Mouse (Mus musculus): Measurements from ENCODE around the gene Ankrd13a. TPM values are rescaled to one million over a fixed set of nuclear protein-coding genes. Genes with fewer than 3 reads are reported as not detected.

The Ankrd13a gene
- polyA plus RNA-seq (2015; fragmentation: Nextera tagmentation; extraction: Ambion mirVana), result 34.9 and 48.3 TPM in 2 replicates

DNA sequence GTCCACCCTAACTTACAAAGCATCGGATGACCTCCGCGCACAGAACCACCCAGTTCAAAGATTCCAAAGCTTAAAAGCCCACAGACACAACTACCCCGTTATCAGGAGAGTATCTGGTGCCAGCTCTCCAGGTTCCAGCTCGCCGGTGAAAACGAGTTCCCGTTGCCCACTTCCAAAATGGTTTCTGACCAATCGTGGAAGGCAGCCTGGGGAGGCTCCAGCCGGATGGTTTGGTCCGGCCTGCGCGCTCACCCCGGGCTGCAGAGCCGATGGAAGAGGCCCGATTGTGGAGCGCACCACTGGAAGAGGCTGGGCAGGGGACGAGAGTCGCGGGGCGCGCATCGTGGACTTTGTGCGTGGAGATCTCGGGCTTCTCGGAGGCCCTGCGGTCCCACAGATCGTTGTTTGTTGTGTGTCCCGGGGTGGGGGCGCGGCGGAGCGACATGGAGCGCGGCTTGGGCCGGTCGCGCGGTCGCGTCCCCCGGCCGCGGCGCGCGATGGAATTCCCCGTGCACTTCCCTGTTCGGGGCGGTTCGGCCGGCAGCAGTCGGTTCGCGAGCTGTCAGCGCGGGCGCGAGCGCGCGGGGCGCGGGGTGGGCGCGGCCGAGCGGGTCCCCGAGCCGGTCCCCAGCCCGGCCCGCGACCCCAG is at the start of gene Ankrd13a:
TSS of gene Ankrd13a (plus strand) at position 275 of the 649 bp plus-strand sequence.
- ATAC-seq, result peak; percentile 89
- under 1% methylated on average over 69 of the region's 73 CpGs for WGBS
- peaks cover 67% of the 10 kb centered on the region for H3K4me1 ChIP-seq (replicated peaks)
- peak within 1 kb of the TSS; percentile 94 for H3K27ac ChIP-seq
- H3K4me3 ChIP-seq (replicated peaks), result peak within 1 kb of the TSS; percentile 99
- no peaks in the 10 kb centered on the region for H3K9me3 ChIP-seq
- H3K27me3 ChIP-seq, result no peaks in the 10 kb centered on the region
- peak within 1 kb of the TSS; percentile 98 for H3K9ac ChIP-seq (replicated peaks)
- H3K4me2 ChIP-seq (replicated peaks), result peak within 1 kb of the TSS; percentile 91
- no peaks in the 10 kb centered on the region for H3K36me3 ChIP-seq

DNA sequence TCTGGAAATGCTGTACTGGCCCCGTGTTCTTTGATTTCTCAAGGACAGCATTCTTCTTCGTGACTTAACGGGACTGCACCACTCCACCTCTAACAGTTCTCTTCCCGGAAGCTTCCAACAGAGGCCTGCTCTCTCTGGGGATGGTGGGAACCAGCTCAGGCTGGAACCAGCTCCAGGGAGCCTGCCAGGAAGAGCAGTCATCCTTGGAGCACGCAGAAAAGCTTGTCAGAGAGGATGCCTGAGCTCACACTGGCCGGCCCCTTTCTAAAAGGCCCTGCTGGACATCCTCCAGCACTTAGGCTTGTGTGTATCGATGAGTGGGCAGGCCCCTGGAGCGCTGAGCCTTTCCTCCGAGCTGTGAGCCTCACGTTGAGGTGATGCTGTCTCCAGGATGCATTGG is 46.3 kb upstream of the Ankrd13a start:
- H3K4me3 ChIP-seq (replicated peaks), result no peak overlapping the region
- H3K9me3 ChIP-seq, result no peaks in the 10 kb centered on the region
- no peak overlapping the region for H3K9ac ChIP-seq (replicated peaks)
- no peak for ATAC-seq
- peaks cover 77% of the 10 kb centered on the region for H3K36me3 ChIP-seq
- no peaks in the 10 kb centered on the region for H3K27me3 ChIP-seq
- H3K4me1 ChIP-seq (replicated peaks), result no peaks in the 10 kb centered on the region
- 88% methylated on average over 10 of the region's 10 CpGs for WGBS
- no peak overlapping the region for H3K4me2 ChIP-seq (replicated peaks)
- no peak overlapping the region for H3K27ac ChIP-seq

DNA sequence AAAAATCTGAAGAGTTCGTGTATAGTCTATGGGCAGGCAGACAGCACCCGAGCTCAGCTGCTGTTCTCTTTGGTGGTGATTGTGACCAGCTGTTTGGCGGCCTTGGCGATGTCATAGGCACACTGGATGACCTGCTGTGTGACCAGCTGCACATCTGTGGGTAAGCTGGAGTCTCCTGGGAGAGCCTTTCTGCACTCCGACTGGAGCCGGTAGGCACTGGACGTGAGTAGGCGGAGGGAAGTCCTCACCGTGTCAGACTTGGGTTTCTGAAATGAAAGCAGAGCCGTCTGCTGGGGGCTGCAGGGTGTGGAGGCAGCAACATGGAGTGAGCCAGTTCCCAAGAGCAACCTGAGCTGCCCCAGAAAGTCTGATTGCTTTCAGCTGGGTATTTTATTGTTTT is 44.3 kb upstream of the Ankrd13a start:
- H3K36me3 ChIP-seq, result peaks cover 82% of the 10 kb centered on the region
- no peaks in the 10 kb centered on the region for H3K9me3 ChIP-seq
- no peaks in the 10 kb centered on the region for H3K27me3 ChIP-seq
- ATAC-seq, result no peak
- 83% methylated on average over 10 of the region's 10 CpGs for WGBS
- H3K9ac ChIP-seq (replicated peaks), result no peak overlapping the region
- no peak overlapping the region for H3K4me3 ChIP-seq (replicated peaks)
- no peaks in the 10 kb centered on the region for H3K4me1 ChIP-seq (replicated peaks)
- no peak overlapping the region for H3K27ac ChIP-seq
- no peak overlapping the region for H3K4me2 ChIP-seq (replicated peaks)

DNA sequence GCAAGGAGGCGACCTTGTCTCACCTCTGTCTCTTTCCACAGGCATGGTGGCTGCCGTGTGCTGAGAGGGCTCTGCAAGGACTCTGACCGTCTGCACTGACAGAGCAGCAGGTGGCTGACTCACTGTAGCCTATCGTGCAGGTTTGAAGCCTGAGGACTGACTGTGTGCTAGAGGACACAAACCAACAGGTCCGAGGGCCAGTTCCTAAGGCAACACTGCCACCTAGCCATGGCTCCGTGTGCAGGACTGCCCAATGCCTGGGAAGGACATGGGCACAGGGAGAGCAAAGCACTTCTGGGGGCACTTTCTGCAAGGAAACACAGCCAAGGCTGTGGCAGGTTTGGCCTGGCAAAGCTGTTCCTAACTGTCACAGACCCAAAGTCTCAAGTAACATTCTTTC is 43.0 kb upstream of the Ankrd13a start:
- Histone ChIP-seq H3K27me3 (no peaks in the 10 kb centered on the region), H3K36me3 (peaks cover 82% of the 10 kb centered on the region), H3K9me3 (no peaks in the 10 kb centered on the region), H3K4me1 (replicated peaks) (no peaks in the 10 kb centered on the region), H3K4me3 (replicated peaks) (no peak overlapping the region), H3K4me2 (replicated peaks) (no peak overlapping the region), H3K27ac (no peak overlapping the region), H3K9ac (replicated peaks) (no peak overlapping the region)
- ATAC-seq, result no peak
- 65% methylated on average over 6 of the region's 6 CpGs for WGBS

DNA sequence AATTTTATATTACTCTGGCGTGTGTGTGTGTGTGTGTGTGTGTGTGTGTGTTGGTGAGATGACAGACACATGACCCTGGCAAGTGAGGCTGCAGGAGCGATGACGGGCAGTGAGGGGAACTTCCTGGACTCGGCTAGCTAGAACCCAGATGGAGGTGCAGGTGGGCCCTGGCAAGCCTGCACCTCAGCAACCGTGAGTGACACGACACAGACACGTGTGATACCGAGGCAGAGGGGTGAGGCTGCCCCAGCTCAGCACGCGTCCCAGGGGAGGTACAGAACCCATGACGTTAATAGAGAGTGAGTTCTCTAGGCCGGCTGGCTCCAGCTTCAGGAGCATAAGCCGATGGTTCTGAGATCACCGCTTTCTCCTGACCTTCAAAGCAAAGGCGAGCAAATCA is 42.5 kb upstream of the Ankrd13a start:
- H3K27ac ChIP-seq, result no peak overlapping the region
- 96% methylated on average over 15 of the region's 15 CpGs for WGBS
- no peak for ATAC-seq
- H3K27me3 ChIP-seq, result no peaks in the 10 kb centered on the region
- H3K4me3 ChIP-seq (replicated peaks), result no peak overlapping the region
- peaks cover 87% of the 10 kb centered on the region for H3K36me3 ChIP-seq
- no peaks in the 10 kb centered on the region for H3K9me3 ChIP-seq
- H3K4me2 ChIP-seq (replicated peaks), result no peak overlapping the region
- no peaks in the 10 kb centered on the region for H3K4me1 ChIP-seq (replicated peaks)
- no peak overlapping the region for H3K9ac ChIP-seq (replicated peaks)

DNA sequence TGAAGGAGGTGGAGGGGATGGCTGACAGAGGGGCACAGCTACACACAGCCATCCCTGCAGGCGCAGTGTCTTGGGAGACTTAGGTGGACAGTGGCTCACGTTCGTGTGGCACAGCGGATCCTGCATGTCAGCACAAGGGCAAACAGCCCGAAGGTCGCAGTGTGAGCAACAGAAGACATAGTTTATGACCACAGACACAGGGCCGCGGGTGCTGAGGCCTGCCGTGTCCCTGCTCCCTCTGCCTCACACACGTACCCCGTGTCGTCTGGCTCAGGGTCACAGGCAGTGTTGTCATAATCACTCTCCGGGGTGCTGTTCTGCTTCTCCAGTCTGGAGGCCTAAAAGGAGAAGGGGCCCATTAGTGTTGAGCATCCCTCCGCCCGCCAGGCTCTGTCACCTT is 40.9 kb upstream of the Ankrd13a start:
- Histone ChIP-seq H3K27me3 (no peaks in the 10 kb centered on the region), H3K4me2 (replicated peaks) (no peak overlapping the region), H3K36me3 (peaks cover 91% of the 10 kb centered on the region), H3K4me1 (replicated peaks) (no peaks in the 10 kb centered on the region), H3K9ac (replicated peaks) (no peak overlapping the region), H3K27ac (no peak overlapping the region), H3K4me3 (replicated peaks) (no peak overlapping the region), H3K9me3 (no peaks in the 10 kb centered on the region)
- ATAC-seq, result no peak
- WGBS, result 95% methylated on average over 15 of the region's 15 CpGs

DNA sequence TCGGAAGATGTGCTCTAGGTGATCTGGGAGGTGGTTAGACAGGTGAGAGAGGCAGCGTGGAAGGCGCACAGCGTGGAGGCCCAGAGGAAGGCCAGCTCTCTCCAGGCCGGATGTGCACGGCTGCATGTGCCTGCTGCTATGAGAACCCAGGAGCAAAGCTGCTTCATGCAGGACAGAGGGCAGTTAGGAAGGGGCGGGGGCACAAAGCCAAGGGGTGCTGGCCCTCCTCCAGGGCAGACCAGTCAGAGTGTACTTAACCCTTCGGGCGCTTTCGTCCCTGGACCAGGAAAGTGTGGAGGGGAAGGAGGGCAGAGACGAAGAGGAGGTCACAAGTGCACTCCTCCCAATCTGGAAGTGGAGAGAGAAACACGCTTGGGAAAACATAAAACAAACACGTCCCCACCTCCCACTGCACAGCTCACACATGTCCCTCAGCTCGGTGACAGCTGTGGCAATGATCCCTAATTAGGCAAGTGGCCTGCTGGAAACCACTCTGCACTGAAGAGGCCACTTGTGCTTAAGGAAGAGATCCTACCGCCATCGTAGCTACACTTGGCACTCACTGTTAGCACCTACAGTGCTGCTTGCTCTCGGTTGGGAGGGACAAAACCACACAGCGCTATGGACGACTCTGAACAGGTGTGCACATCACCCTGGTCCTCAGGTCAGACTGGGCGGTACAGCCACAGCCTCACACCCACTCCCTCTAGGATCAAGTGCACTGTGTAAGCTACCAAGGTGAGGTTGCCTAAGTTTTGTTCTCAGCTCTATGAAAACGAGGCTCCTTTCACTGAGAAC is 37.2 kb upstream of the Ankrd13a start:
- Histone ChIP-seq H3K36me3 (peaks cover 88% of the 10 kb centered on the region), H3K9ac (replicated peaks) (no peak overlapping the region), H3K4me3 (replicated peaks) (no peak overlapping the region), H3K9me3 (no peaks in the 10 kb centered on the region), H3K27ac (no peak overlapping the region), H3K4me2 (replicated peaks) (no peak overlapping the region), H3K4me1 (replicated peaks) (no peaks in the 10 kb centered on the region), H3K27me3 (no peaks in the 10 kb centered on the region)
- WGBS, result 90% methylated on average over 21 of the region's 21 CpGs
- ATAC-seq, result no peak

DNA sequence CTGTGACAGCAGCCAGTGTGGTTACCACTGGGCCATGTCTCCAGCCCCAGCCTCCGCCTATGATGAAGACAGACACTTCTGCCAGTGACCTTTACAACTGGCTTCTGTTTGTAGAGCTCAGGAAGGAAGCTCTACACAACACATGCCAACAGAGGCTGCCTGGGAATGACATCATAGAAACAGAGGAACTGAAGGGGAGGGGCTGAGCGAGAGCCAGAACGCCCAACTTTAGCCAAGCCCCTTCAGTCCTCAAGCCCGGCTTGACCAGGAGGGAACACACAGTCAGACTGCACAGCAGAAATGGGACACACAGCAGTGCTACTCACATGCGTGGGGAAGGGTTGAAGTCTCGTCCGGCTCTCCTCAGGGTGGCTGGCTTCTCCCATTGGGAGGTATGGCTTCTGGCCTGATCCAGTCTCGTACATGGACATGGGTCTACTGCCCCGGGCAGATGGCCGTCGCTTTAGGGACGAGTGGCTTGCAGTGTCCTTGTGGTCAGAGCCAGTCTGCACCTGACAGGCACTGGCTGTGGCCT is 35.7 kb upstream of the Ankrd13a start:
- Histone ChIP-seq H3K4me3 (replicated peaks) (no peak overlapping the region), H3K9me3 (no peaks in the 10 kb centered on the region), H3K27me3 (no peaks in the 10 kb centered on the region), H3K36me3 (peaks cover 89% of the 10 kb centered on the region), H3K27ac (no peak overlapping the region), H3K4me2 (replicated peaks) (no peak overlapping the region), H3K4me1 (replicated peaks) (no peaks in the 10 kb centered on the region), H3K9ac (replicated peaks) (no peak overlapping the region)
- WGBS, result 93% methylated on average over 12 of the region's 12 CpGs
- ATAC-seq, result no peak

DNA sequence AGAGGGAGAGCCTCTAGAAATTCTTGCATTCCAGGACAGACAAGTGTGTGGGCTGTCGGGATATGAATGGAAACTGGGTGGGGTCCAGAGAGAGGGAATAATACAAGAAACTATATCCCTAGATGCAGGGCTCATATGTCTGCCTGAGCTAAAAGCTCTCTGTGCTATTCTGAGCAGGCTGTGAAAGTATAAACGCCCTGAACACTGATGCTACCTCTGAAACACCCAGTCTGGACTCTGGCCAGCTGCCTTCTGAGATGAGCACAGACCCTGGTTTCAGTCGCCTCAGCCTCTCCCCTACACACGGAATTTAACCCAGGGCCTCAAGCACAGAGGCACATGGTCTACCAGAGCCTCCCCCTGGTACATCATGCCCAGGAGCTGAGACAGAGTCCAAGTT is 33.9 kb upstream of the Ankrd13a start:
- Histone ChIP-seq H3K36me3 (peaks cover 95% of the 10 kb centered on the region), H3K27me3 (no peaks in the 10 kb centered on the region), H3K9me3 (no peaks in the 10 kb centered on the region), H3K9ac (replicated peaks) (no peak overlapping the region), H3K4me3 (replicated peaks) (no peak overlapping the region), H3K4me1 (replicated peaks) (no peaks in the 10 kb centered on the region), H3K4me2 (replicated peaks) (no peak overlapping the region), H3K27ac (no peak overlapping the region)
- WGBS, result 78% methylated on average over 4 of the region's 4 CpGs
- ATAC-seq, result no peak

DNA sequence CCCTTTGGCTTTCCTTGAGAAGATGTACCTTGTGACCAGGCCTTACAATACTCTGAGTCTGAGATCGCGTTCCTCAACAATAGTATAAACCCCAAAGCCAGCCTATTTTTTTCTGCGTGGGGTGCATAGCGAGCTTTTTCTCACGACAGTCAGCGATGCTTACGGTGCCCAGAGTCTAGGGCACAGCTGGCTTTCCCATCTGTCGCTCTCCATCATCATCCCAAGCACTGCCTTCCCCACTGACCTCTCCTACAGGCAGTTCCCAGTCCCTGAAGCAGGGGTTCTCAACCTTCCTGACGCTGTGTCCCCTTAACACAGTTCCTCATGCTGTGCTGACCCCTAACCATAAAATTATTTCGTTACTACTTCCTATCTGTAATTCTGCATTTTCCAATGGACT is 31.9 kb upstream of the Ankrd13a start:
- peaks cover 90% of the 10 kb centered on the region for H3K36me3 ChIP-seq
- no peaks in the 10 kb centered on the region for H3K27me3 ChIP-seq
- no peak overlapping the region for H3K4me3 ChIP-seq (replicated peaks)
- no peak for ATAC-seq
- H3K27ac ChIP-seq, result no peak overlapping the region
- H3K4me2 ChIP-seq (replicated peaks), result no peak overlapping the region
- H3K9me3 ChIP-seq, result no peaks in the 10 kb centered on the region
- no peaks in the 10 kb centered on the region for H3K4me1 ChIP-seq (replicated peaks)
- WGBS, result 95% methylated on average over 10 of the region's 10 CpGs
- H3K9ac ChIP-seq (replicated peaks), result no peak overlapping the region

DNA sequence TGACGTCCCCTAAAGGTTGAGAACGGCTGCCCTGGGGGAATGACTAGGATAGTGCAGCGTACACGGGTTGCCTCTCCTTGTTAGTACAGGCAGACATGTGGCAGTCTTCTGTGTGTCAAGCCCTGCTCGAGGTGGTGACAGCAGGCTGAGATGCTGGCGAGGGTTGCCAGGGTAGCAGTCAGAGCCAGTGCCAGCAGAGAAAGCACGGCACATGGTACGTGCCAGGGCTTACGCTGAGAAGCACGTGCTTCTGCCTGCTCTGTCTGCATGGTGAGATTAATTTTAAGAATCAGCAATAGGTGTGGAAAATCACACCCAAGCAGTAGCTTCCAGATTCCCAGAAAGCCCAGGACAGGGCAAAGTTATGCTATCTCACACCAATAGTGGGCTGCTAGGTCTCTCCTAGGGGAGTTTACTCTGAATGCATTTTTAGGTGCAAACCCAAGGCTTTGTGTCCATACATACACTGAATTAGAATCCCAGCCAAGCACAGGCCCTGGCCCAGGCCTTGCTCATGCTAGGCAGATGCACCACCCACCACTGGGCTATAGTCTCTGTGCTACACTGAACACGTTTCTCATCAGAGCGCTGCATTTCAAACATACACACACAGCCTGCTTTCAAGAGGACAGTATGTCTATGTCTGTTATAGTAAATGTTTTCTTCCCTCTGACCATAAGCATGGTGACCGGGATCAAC is 31.3 kb upstream of the Ankrd13a start:
- no peak overlapping the region for H3K27ac ChIP-seq
- ATAC-seq, result no peak

DNA sequence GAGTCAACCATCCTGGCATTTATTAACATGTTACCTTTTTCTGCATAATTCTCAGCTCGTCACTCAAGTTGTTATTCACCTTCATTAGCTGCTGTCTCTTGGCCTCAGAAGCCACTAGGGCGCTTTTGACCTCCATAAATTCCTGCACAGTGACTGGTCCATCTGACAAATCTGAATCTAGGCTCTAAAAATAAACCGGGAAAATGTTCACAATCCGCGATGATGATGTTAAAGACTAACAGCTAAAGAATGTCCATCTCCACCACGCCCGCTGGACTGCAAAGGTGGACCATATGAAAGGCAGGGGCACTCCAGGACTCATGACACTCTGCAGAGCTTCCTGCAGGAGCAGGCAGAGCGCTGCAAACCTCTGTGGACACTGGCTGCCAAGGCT is 30.8 kb upstream of the Ankrd13a start:
- no peak overlapping the region for H3K4me3 ChIP-seq (replicated peaks)
- no peaks in the 10 kb centered on the region for H3K4me1 ChIP-seq (replicated peaks)
- no peaks in the 10 kb centered on the region for H3K27me3 ChIP-seq
- no peaks in the 10 kb centered on the region for H3K9me3 ChIP-seq
- no peak overlapping the region; the same call in 1 of the 2 replicates for H3K9ac ChIP-seq (replicated peaks)
- H3K36me3 ChIP-seq, result peaks cover 89% of the 10 kb centered on the region
- no peak overlapping the region for H3K4me2 ChIP-seq (replicated peaks)
- ATAC-seq, result no peak
- no peak overlapping the region for H3K27ac ChIP-seq
- WGBS, result 96% methylated on average over 8 of the region's 8 CpGs

More for the DNA sequence above, 31.3 kb upstream of the Ankrd13a start:
- H3K27me3 ChIP-seq, result no peaks in the 10 kb centered on the region
- H3K4me3 ChIP-seq (replicated peaks), result no peak overlapping the region
- no peaks in the 10 kb centered on the region for H3K9me3 ChIP-seq
- 93% methylated on average over 13 of the region's 13 CpGs for WGBS
- H3K36me3 ChIP-seq, result peaks cover 89% of the 10 kb centered on the region
- no peak overlapping the region for H3K4me2 ChIP-seq (replicated peaks)
- no peaks in the 10 kb centered on the region for H3K4me1 ChIP-seq (replicated peaks)
- H3K9ac ChIP-seq (replicated peaks), result no peak overlapping the region

Data from midbrain, embryonic 13.5 days (tissue).